8 mouse cellular contexts compared by ENCODE assay signal in the genomic region with DNA sequence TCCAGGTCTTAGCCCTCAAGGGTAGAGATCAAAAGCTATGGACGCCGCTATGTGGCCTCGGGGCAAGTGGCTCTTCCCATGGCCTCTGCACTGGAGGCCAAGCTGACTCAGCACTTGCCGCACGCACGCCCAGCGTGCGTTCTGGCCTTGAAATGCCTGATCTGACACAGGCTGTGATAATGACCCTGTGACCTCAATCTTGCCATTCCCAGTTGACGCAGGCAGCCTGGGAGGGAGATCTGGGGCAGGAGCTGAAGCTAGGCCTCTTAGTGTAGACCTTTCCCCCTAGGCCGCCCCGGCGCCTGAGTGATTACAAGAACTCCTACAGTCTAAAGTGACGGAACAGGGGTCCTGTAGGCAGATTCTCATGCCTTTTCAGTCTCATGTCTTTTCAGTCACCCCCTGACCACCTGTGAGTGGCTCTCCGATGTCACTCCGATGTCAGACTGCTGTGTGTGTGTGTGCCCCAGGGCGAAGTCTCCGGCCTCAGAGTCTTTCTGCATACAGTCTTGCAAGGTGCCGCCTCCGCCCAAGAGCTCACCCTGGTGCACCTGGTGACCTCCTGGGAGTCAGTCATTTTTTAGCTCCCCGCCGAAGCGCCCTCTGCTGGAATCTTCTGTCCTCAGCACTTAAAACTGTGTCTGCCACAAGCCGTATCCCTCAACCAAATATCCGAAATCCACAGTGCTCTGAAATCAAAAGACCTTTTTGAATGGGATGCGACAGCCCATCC. TPM values are rescaled to one million over a fixed set of nuclear protein-coding genes. Genes with fewer than 3 reads are reported as not detected.
DNase-seq lines count a peak whose midpoint lies in the region; ATAC-seq and TF ChIP-seq lines count a peak whose summit lies in the region.
"Had no signal": no experiment of that assay in that cellular context is flagged by ENCODE, and none has a peak within 500 bp of the region (broad histone marks: within the 10 kb centered on the region; RNA-seq: fewer than 3 reads in every experiment).

No protein-coding gene starts in this region.

- no peaks in the 10 kb centered on the region for H3K36me3 ChIP-seq in intestine, postnatal 0 days (ENCODE audit: control insufficient read depth, insufficient read depth)
- no peaks in the 10 kb centered on the region for H3K36me3 ChIP-seq in intestine, embryonic 16.5 days (ENCODE audit: control insufficient read depth, insufficient read depth, low read length)
- no peaks in the 10 kb centered on the region for H3K36me3 ChIP-seq in liver, embryonic 14.5 days (replicated peaks; ENCODE audit: control insufficient read depth, insufficient read depth, low read depth)
- H3K36me3 ChIP-seq: embryonic facial prominence, embryonic 15.5 days had no signal

- H3K27me3 ChIP-seq in intestine, postnatal 0 days (replicated peaks; ENCODE audit: control insufficient read depth, insufficient read depth, low read length) = peaks cover 5% of the 10 kb centered on the region
- no peaks in the 10 kb centered on the region for H3K27me3 ChIP-seq in intestine, embryonic 16.5 days (replicated peaks; ENCODE audit: control insufficient read depth, insufficient read depth, low read length)
- no peaks in the 10 kb centered on the region for H3K27me3 ChIP-seq in liver, embryonic 14.5 days (ENCODE audit: control insufficient read depth, insufficient read depth, low read length)
- H3K27me3 ChIP-seq: embryonic facial prominence, embryonic 15.5 days had no signal

- 0 out of 2 replicates have a peak overlapping the region, but pooled peaks have one; percentile 2 for H3K4me2 ChIP-seq in intestine, postnatal 0 days (replicated peaks; ENCODE audit: low read depth)
- H3K4me2 ChIP-seq in intestine, embryonic 16.5 days (ENCODE audit: low read depth, low read length) = no peak overlapping the region
- no peak overlapping the region for H3K4me2 ChIP-seq in liver, embryonic 14.5 days (ENCODE audit: low read depth)
- H3K4me2 ChIP-seq: embryonic facial prominence, embryonic 15.5 days had no signal

- H3K4me3 ChIP-seq in intestine, postnatal 0 days (ENCODE audit: low read depth, low read length) = no peak overlapping the region
- H3K4me3 ChIP-seq in intestine, embryonic 16.5 days (ENCODE audit: low read length) = no peak overlapping the region
- no peak overlapping the region for H3K4me3 ChIP-seq in liver, embryonic 14.5 days (ENCODE audit: insufficient read depth in 1 of 2, low read depth in 2 of 2, low read length in 2 of 2)
- H3K4me3 ChIP-seq: embryonic facial prominence, embryonic 15.5 days had no signal

- 33% methylated on average over 25 of the region's 25 CpGs for WGBS in intestine, postnatal 0 days
- WGBS in intestine, embryonic 16.5 days = 31% methylated on average over 25 of the region's 25 CpGs
- 42% methylated on average over 25 of the region's 25 CpGs for WGBS in liver, embryonic 14.5 days (ENCODE audit: insufficient replicate concordance)

- DNase-seq in WW6 (ENCODE audit: low read depth, low spot score) (peak; percentile 79), adipocyte (ENCODE audit: low spot score) (no peak)
- peak; percentile 85 for DNase-seq in embryo, embryonic 10 days (ENCODE audit: low spot score)
- DNase-seq in liver, embryonic 14.5 days (ENCODE audit: low read depth in 3 of 3, low spot score in 3 of 3) = no peak
- DNase-seq in thymus, postnatal 14 days = peak; percentile 40

- no peaks in the 10 kb centered on the region for H3K4me1 ChIP-seq in intestine, postnatal 0 days (replicated peaks; ENCODE audit: control insufficient read depth, insufficient read depth, low read length)
- H3K4me1 ChIP-seq in intestine, embryonic 16.5 days (ENCODE audit: control insufficient read depth, insufficient read depth, low read length) = no peaks in the 10 kb centered on the region
- H3K4me1 ChIP-seq in liver, embryonic 14.5 days (replicated peaks; ENCODE audit: control insufficient read depth in 2 of 2, insufficient read depth in 2 of 2, low read length in 1 of 2) = no peaks in the 10 kb centered on the region
- H3K4me1 ChIP-seq: embryonic facial prominence, embryonic 15.5 days had no signal

- H3K27ac ChIP-seq in intestine, postnatal 0 days (ENCODE audit: low read depth, low read length) = no peak overlapping the region
- no peak overlapping the region for H3K27ac ChIP-seq in intestine, embryonic 16.5 days (ENCODE audit: low read length)
- H3K27ac ChIP-seq in liver, embryonic 14.5 days = no peak overlapping the region
- H3K27ac ChIP-seq: embryonic facial prominence, embryonic 15.5 days had no signal

- no peak overlapping the region for H3K9ac ChIP-seq in intestine, postnatal 0 days (ENCODE audit: low read depth, low read length)
- no peak overlapping the region for H3K9ac ChIP-seq in intestine, embryonic 16.5 days (ENCODE audit: low read depth, low read length)
- H3K9ac ChIP-seq in liver, embryonic 14.5 days (replicated peaks) = no peak overlapping the region
- H3K9ac ChIP-seq: embryonic facial prominence, embryonic 15.5 days had no signal

- H3K9me3 ChIP-seq in intestine, postnatal 0 days (ENCODE audit: control insufficient read depth) = no peaks in the 10 kb centered on the region
- H3K9me3 ChIP-seq in intestine, embryonic 16.5 days (ENCODE audit: control insufficient read depth, low read length) = no peaks in the 10 kb centered on the region
- H3K9me3 ChIP-seq in liver, embryonic 14.5 days (ENCODE audit: control insufficient read depth, low read length) = no peaks in the 10 kb centered on the region
- H3K9me3 ChIP-seq: embryonic facial prominence, embryonic 15.5 days had no signal

- no peak for TF ChIP-seq EP300 in liver, embryonic 14.5 days (IDR thresholded peaks at IDR 0.05; ENCODE audit: low read depth)

- peak; percentile 68 for ATAC-seq in intestine, postnatal 0 days
- ATAC-seq in intestine, embryonic 16.5 days = no peak
- no peak for ATAC-seq in liver, embryonic 14.5 days (ENCODE audit: insufficient read depth)

- peak; percentile 71 for TF ChIP-seq CTCF in intestine, postnatal 0 days (IDR thresholded peaks at IDR 0.05; ENCODE audit: low read depth)
- TF ChIP-seq CTCF in liver, embryonic 14.5 days (IDR thresholded peaks at IDR 0.05; ENCODE audit: low read depth) = peak; percentile 59

RNA-seq across cellular contexts. Expression of a gene that starts 34.0 kb away (rescaled TPM):
- 3.8 and 4.1 TPM in 2 replicates for polyA plus RNA-seq in intestine, postnatal 0 days (2015; fragmentation: Nextera tagmentation; extraction: Ambion mirVana)
- 5.0 and 5.1 TPM in 2 replicates for polyA plus RNA-seq in intestine, embryonic 16.5 days (2015; fragmentation: Nextera tagmentation; extraction: Ambion mirVana)
- polyA plus RNA-seq in liver, embryonic 14.5 days (2012; rRNA removed) = 0.28 TPM in 2 replicates
- 0.28 and 0.36 TPM in 2 replicates for polyA plus RNA-seq in liver, embryonic 14.5 days (2014; fragmentation: Nextera tagmentation; extraction: Ambion mirVana)

RNA-seq across cellular contexts. Expression of a gene that starts 38.6 kb away (rescaled TPM):
- polyA plus RNA-seq in intestine, postnatal 0 days (2015; fragmentation: Nextera tagmentation; extraction: Ambion mirVana) = not detected in 2 replicates
- 0.12 TPM in 1 of 2 replicates, not detected in the other for polyA plus RNA-seq in intestine, embryonic 16.5 days (2015; fragmentation: Nextera tagmentation; extraction: Ambion mirVana)
- polyA plus RNA-seq in liver, embryonic 14.5 days (2012; rRNA removed) = 0.04 and 0.12 TPM in 2 replicates
- not detected in 2 replicates for polyA plus RNA-seq in liver, embryonic 14.5 days (2014; fragmentation: Nextera tagmentation; extraction: Ambion mirVana)

RNA-seq across cellular contexts. Expression of a gene that starts 55.9 kb away (rescaled TPM):
- polyA plus RNA-seq in intestine, postnatal 0 days (2015; fragmentation: Nextera tagmentation; extraction: Ambion mirVana) = not detected in 2 replicates
- not detected in 2 replicates for polyA plus RNA-seq in intestine, embryonic 16.5 days (2015; fragmentation: Nextera tagmentation; extraction: Ambion mirVana)
- polyA plus RNA-seq in liver, embryonic 14.5 days (2012; rRNA removed) = not detected in 2 replicates
- not detected in 2 replicates for polyA plus RNA-seq in liver, embryonic 14.5 days (2014; fragmentation: Nextera tagmentation; extraction: Ambion mirVana)
- polyA plus RNA-seq: embryonic facial prominence, embryonic 15.5 days had no signal

RNA-seq across cellular contexts. Expression of a gene that starts 58.6 kb away (rescaled TPM):
- 49.9 and 53.5 TPM in 2 replicates for polyA plus RNA-seq in intestine, postnatal 0 days (2015; fragmentation: Nextera tagmentation; extraction: Ambion mirVana)
- polyA plus RNA-seq in intestine, embryonic 16.5 days (2015; fragmentation: Nextera tagmentation; extraction: Ambion mirVana) = 27.6 and 29.5 TPM in 2 replicates
- 3.3 and 4.8 TPM in 2 replicates for polyA plus RNA-seq in liver, embryonic 14.5 days (2012; rRNA removed)
- polyA plus RNA-seq in liver, embryonic 14.5 days (2014; fragmentation: Nextera tagmentation; extraction: Ambion mirVana) = 6.3 and 7.2 TPM in 2 replicates

Comparison
In these comparisons a context has a peak if more than half of its experiments do, and no peak if none do; other contexts are left out.
1. DNase-seq: peak in WW6 (single experiment), embryo, embryonic 10 days (single experiment) and thymus, postnatal 14 days (single experiment); none in liver, embryonic 14.5 days (0 of 3) and adipocyte (single experiment).